Mouse (Mus musculus): ENCODE results near the gene D8Ertd738e.
A peak's percentile ranks its signal among the peaks of the same experiment; 100 is the strongest.

The D8Ertd738e gene

DNA sequence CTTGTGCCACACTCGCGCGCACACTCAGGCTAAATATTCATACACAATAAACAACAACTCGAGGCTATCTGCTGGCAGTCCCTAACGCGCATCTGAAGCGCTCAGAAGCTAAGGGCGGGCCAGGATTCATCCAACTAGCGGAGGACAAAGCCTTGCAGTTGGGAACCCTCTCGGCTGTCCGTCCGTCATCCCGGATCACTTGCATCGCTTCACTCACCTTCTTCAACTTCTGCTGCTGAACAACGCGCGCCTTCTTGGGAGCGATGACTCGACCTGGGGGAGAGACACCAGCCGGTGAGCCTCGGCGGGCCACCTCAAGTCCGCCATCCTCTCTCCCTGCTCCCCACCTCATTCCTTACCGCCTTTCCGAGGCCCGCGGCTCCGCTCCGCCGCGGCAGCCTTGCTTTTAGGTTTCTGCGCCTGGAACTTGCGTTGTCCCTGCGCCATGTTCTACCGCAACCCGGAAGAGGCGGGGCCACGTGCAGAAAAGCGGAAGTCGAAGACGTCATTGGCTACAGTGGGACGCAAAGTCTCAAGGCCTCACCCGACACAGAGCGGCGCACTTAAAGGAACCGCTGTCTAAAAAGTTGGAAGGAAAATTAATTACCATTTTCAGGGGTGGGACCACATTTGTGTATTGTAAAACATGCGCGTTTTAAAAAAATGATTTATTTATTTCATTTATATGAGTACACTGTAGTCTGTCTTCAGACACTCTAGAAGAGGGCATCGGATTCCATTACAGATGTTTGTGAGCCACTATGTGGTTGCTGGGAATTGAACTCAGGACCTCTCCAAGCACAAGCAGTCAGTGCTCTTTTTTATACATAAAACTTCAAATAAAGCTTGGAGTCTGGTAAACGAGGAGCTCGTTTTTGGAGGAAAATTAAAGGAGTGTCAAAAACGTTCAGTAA, at the start of gene D8Ertd738e:
TSS of gene D8Ertd738e (minus strand) at position 463 of the 914 bp plus-strand sequence.
- peak; percentile 97 for DNase-seq (ENCODE audit: low read depth, low spot score)

DNA sequence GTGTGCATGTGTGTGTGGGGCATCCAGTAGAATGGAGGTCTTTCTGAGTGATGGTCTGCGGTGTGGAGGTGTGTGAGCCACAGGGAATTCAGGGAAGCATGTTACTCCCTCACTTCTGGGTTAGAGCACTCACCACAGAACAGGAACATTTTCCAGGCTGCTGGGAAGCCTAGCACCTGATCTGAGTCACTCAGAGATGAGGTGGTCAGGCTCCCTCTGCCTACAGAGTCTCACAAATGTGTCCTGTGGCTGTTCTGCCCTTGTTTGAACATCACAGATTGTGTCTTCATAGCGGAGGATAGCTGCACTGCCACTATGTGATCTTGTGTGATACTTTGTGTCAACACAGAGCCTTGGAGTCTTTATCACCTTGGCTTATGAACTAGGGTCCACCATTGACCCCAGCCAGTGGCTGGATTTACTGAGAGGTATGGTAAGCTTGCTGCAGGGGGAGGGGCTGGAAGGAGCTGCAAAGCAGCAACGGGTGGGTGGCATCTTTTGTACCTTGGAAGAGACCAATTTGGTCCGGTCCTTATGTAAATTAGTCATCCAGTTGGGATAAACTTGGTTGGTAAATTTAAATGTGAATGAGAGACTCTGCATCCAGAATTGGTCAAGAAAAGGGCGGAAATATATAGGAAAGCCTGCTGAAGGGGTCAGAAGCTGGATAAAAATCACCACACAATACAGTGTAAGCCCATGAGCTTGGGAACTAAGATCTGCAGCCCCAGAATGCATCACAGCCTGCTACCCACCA, 47.7 kb upstream of the D8Ertd738e start:
- DNase-seq (ENCODE audit: low read depth, low spot score) = no peak

DNA sequence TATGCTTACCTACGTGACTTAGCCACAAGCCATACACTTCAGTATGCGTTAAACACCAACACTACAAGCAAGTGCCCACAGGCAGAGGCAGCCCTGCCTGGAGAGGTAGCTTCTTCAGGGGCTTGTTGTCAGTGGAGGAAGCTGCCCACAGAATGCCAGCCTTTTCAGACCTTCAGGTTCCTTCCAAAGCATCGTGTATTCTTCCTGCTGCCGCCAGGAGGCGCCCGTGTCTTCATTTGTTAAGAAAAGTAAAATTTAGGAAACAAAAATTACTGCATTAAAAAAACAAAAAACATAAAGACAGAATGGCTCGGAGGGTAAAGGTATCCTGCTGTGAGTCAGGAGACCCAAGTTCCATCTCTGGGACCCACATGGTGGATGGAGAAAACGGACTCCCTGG, 42.2 kb upstream of the D8Ertd738e start:
- peak; percentile 75 for DNase-seq (ENCODE audit: low read depth, low spot score)

DNA sequence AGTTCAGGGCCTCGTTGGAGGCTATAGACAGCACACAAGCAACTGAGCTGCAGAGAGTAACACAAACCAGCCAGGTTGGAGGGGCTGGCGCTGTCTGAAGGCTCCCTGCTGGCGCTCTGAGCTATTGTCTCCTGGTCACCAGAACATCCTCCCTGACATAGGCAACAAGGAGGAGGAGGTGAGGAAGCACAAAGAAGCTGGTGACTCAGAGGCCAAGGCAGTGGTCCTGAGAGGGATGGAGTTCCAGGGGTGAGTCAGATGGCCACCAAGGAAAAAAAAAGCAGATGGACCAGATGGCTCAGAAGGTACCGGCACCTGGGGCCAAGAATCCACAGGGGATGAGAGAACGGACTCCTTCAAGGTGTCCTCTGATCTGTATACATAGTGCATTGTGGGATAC, 41.6 kb upstream of the D8Ertd738e start:
- DNase-seq (ENCODE audit: low read depth, low spot score) = no peak

DNA sequence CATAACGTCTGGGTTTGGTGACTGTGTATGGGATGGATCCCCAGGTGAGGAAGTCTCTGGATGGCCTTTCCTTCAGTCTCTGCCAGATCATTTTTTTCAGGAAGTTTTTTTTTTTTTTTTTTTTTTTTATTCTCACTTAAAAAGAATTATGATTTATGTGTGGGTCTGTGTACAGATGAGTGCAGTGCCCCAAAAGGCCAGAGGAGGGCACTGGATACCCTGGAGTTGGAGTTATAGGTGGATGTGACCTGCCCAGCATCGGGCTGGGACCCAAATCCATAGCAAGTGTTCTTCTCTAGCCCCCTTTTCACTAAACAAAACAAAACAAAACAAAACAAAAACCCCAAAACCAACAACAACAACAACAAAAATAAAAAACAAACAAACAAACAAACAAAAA, 39.4 kb upstream of the D8Ertd738e start:
- peak; percentile 57 for DNase-seq (ENCODE audit: low read depth, low spot score)

DNA sequence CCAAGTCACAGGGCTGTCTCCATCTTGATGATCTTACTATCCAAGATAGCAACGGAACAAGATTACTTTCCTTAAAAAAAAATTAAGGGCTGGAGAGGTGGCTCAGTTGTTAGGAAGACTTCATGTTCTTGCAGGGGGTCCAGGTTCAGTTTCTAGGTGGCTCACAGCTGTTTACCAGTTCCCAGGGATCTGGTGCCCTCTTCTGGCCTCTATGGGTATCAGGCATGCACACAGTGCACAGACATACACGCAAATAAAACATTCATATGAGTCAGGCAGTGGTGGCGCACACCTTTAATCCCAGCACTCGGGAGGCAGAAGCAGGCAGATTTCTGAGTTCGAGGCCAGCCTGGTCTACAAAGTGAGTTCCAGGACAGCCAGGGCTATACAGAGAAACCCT, 36.1 kb upstream of the D8Ertd738e start:
- peak; percentile 79 for DNase-seq (ENCODE audit: low read depth, low spot score)

DNA sequence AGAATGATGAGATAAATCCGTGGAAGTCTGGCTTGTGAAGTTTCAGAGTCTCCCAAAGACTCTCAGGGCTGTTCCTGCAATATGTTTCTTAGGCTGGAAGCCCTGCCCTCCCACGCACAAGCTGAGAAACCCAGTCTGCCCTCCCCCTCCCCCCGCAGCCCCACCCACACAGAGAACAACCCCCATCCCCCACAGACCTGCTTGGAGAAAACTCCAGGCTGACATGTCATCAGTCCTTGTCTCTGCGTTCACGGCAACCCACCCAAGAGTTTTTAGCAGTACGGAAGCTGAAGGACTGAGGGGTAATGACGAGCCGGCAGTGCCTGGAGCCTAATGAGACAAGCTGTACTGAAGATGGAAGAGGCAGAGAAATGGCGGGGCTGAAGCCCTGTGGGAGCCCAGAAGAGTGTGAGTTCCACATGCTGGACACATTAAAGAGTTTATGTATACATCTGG, 35.1 kb upstream of the D8Ertd738e start:
- no peak for DNase-seq (ENCODE audit: low read depth, low spot score)

DNA sequence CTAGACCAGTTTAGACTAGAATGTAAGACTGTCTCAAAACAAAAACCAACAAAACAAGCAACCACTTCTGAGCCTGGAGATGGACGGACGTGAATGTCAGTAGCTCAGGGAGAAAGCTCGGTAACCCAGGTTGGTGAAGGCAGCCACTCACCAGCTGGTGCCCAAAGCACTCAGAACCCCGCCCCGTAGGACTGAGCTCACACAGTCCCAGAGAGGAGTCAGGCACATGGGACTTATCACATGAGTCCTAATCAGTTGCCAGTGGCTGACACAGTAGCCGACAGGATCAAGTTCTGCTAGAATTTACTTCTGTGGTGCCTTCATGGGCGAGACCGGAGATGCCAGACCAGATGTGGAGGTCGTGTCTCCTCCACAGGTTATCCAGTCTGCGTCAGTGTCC, 31.3 kb upstream of the D8Ertd738e start:
- DNase-seq (ENCODE audit: low read depth, low spot score) = no peak

DNA sequence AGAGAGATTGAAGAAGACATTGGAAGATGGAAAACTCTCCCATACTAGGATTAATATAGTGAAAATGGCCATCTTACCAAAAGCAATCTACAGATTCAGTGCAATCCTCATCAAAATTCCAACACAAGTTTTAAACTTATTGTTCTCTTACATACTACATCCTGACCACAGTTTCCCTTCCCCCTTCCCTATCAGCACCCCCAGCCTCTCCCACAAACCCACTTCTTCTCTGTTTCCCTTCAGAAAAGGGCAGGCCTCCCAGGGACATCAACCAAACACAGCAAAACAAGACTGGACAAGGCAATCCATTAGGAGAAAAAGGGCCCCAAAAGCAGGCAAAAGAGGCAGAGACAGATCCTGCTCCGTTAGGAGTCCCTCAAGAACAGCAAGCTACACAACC, 26.9 kb upstream of the D8Ertd738e start:
- no peak for DNase-seq (ENCODE audit: low read depth, low spot score)

DNA sequence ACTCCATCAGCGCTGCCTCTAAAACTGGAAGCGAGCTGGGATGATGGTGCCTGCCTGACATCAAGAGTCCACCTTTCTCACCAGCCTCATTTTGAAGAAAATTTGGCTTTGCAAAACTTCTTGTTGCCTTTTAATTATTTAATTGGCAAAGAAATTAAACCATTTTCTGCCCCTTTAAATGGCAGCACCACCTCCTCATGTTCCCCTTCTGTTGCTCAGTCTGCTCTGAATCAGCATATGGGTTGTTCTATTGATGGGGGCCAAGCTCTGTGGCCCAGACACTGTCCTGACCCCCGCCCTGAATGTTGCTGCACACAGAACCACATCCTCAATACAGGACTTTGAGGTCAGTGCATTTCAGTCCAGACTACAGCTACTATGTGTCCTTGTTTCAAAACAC, 24.4 kb upstream of the D8Ertd738e start:
- no peak for DNase-seq (ENCODE audit: low read depth, low spot score)

DNA sequence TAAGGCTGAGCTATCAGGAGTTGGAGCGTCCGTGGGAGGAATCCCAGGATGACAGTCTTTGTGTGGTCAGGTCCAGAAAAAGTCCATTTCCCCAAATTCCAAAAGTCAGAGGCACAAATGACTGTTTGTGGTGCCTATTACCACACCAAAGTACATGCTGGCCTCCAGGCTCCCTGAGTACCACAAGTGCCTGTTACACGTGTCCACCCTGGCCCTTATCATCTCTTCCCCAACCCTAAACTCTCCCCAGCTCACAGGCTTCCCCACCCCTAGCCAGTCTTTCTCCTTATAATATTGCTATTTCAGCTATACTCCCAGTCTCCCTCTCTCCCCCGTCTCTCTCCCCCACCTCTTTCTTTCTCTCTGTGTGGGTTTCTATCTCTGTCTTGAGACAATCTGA, 22.8 kb upstream of the D8Ertd738e start:
- DNase-seq (ENCODE audit: low read depth, low spot score) = no peak

DNA sequence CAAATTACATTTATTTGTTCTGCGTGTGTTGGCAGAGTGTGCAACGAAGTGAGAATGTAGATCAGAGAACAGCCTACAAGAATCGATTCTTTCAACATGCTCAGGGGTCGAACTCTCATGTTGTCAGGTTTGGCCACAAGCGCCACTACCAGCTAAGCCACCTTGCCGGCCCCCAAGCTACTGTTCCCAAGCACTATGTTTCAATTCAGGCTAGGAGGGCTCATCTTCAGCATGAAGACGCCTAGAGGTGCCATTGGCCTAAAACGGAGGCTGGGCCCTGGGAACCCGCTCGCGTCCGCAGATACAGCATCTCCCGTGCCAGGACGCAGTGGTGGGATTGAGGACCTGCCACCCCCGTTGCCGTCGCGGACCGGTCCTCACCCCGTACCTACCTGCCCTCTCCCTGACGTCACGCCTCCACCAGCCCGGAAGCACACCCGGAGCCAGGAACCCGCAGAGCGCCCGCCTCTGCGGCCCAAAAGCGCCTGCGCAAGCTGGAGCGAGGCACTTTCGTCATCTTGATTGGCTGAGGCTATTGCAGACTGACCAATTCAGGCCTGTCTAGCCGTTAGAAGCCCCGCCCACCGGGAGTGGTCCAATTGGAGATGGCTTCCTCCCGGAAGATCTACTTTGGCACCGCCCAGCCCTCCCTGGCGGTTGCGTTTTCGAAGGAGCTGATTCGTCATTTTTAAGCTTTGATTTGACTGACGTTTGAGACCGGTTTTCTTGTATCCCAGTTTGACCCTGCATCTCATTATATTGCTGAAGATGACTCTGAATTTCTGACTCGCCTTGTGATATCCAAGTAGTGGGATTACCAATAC, 20.6 kb upstream of the D8Ertd738e start, which contains the start of gene Ccdc130:
TSS of gene Ccdc130 (minus strand) at position 431 of the 824 bp plus-strand sequence.
- peak; percentile 100 for DNase-seq (ENCODE audit: low read depth, low spot score)

DNA sequence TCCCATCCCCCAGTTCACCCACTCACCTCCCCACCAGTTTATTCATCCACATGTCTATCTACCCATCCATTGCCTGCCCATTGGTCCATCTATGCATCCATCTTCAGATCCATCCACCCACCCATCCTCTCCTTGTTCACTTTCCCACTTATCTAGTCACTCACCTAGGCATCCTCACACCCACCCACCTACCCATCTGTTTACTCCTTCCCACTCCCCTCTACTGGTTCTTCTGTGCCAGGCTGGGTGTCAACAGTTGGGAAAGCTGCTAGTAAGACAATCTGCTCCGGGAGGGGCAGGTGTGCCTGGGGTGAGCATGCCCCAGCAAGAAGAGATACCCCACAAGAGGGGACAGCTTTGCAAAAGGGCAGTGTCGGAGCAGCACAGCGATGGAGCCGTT, 11.6 kb upstream of the D8Ertd738e start:
- no peak for DNase-seq (ENCODE audit: low read depth, low spot score)

DNA sequence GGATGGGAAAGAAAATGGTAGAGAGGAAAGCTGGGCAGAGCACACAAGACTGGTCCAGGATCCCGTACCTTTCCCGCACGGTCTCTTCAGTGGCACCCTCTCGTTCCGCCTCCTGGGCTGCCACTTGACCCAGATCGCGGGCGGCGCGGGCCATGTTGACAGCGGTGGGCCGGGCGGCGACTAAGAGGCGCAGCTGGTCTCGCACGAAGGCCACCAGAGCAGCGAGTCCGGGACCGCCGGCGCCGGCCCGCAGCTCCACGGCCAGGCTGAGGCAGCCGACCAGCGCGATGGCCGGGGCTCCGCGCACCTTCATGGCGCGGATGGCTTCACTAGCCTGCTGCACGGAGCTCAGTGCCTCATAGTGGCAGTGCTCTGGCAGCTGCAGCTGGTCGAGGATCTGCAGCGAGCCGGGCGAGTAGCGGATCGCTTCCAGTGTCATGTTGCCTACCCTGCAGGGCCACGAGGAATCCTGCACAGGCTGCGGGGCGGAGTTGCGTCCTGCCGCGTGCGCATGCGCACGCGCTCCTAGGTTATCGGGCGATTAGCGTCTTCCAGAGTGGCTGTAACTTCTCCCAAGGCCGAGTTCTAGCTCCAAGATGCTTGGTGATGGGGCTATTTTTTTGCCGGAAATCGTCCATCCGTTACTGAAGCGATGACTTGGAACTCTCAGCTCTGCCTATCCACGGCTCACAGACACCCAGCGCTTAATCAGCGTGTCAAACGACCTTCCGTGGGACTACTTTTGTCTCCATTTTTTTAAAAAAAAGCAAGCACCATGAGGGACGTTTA, 7.5 kb upstream of the D8Ertd738e start, which contains the start of gene Mri1:
TSS of gene Mri1 (minus strand) at position 505 of the 789 bp plus-strand sequence.
- peak; percentile 93 for DNase-seq (ENCODE audit: low read depth, low spot score)

DNA sequence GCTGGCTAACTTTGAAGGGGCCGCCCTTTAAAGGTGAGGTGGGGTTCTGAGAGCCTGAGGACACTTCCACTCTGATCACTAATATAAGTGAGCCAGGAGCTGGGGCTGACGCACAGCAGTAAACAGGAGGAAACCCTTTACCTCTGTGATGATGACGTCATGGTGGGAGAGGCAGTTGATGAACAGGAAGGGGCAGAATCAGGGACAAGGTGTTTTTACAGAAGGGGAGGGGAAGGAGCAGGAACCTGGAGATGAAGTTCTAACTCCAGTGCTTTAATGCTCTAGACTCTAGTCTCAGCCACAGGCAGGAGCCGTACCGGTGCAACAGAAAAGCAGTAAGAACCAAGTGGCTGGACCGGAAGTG, 6.9 kb upstream of the D8Ertd738e start:
- DNase-seq (ENCODE audit: low read depth, low spot score) = peak; percentile 71

DNA sequence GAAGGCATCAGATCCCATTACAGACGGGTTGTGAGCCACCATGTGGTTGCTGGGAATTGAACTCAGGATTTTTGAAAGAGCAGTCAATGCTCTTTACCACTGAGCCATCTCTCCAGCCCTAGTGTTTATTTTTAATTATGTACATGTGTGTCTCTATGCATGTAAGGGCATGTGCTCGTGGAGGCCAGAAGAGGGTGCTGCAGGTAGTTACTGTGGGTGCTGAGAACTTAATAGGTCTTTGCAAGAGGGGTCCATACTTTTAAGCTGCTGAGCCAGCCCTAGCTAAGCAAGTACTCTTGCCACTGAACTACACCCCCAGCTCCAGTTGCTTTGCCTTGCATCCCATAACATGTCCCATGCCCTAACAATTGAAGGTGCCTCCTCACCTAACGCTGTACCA, 6.3 kb upstream of the D8Ertd738e start:
- peak; percentile 66 for DNase-seq (ENCODE audit: low read depth, low spot score)

DNA sequence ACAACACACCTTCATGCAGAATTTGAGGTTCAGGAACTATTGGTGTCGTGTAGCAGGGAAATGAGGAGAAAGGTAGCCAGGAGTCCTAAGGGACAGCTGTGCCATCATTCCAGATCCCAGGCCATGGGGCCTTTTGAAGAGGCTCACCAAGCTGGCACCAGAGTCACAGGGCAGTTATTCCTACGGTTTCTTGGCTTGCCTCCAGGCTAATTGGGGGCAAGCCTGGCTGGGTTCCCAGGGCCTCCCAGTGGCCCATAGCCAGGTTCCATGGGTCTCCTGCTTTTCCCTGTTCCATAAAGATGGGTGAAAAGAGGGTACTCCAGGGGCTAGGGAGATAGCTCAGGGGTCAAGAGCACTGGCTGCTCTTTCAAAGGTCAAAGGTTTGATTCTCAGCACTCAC, 7.7 kb downstream of the D8Ertd738e start:
- DNase-seq (ENCODE audit: low read depth, low spot score) = no peak

DNA sequence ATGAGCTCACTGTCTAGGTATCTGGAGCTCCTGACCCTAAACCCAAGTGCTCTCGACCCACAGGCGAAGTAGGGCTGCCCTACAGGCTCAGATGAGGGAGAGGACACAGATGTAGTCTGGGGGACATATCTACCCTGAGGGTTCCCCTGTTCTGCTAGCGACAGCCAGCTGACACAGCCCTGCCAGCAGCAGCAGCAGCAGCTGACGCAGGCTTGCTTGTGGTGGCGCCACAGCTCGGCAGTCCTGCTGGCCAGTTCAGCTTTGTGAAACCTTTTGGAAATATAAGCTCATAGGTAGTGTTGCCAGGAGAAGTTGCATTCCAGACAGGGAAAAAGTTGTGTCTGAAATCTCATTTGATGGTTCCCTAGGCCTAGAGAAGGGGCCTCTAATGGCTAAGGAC, 8.4 kb downstream of the D8Ertd738e start:
- peak; percentile 22 for DNase-seq (ENCODE audit: low read depth, low spot score)

DNA sequence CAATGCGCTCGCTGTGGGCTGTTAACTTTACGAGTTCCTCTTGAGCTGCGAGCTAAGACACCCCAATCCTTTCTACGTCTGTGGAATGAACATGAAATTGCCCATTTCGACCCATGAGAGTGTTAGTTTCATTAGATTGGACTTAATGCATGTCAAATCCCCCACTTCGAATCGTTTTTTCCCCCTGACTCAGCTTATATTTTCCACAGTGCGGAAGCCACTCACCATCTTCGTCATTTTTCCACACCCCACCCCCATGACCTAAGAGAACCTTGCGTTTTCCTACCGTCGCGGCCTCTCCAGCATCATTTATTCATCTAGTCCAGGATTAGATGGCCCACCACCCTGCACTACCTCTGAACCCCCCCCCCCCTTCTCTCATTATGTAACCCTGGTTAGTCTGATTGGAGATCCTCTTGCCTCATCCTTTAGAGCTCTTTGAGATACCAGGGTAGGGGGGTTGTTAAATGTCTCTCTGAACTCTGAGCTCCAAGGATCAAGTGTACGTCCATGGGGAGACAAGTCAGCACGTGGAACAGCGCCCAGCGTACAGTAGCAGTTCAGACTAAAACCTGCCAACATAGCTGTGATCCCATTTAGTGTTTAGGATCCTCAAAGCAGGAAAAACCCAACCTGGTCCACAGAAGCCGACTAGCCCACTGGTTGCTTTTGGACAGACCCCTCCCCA, 11.8 kb downstream of the D8Ertd738e start:
- no peak for DNase-seq (ENCODE audit: low read depth, low spot score)

DNA sequence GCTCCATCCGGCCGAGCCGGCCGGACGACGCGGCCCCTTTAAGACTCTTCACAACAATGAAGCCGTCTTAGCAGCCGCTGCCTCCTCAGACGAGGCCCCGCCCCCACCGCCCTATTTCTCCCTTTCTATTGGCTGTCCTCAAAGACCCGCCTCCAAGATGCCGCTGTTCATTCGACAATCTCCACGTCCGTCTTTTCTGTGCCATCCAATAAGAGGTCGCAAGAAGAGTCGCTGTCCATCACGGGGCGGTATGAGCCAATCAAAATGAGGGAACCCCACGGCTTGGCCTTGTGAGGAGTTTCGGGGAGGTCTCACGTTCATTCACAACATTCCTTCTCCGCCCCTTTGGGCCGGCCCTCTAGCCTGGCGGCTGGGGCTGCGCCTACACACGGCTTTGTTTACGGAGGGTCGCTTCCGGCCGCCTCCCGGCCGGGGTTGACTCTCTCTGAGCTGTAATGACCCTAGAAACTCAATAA, 12.5 kb downstream of the D8Ertd738e start, which contains the start of gene Zswim4:
TSS of gene Zswim4 (minus strand) at position 58 of the 476 bp plus-strand sequence.
- DNase-seq (ENCODE audit: low read depth, low spot score) = peak; percentile 100

Data from A20 (cell line).